Mouse (Mus musculus): ENCODE data around the gene Shroom2. TPM values are rescaled to one million over a fixed set of nuclear protein-coding genes. Genes with fewer than 3 reads are reported as not detected.
"Not testable (repeated sequence)": the region's sequence is repeated elsewhere in the genome, so short reads cannot be mapped to it uniquely, and the experiment has no call there.

Shroom2 gene
- polyA plus RNA-seq, 1 experiment from 2014 or later, result 13.7 TPM

GRCm38 (mm10) chrX:152735283-152735682 lies 34.0 kb downstream of the Shroom2 start:
- H3K4me2 ChIP-seq (ENCODE audit: low read depth), result no peak overlapping the region
- H3K4me1 ChIP-seq (ENCODE audit: control insufficient read depth, insufficient read depth, low read length), result no peaks in the 10 kb centered on the region
- no peak for ATAC-seq (ENCODE audit: insufficient read depth, low FRiP score, low TSS enrichment)
- H3K27me3 ChIP-seq (ENCODE audit: control insufficient read depth, insufficient read depth, low read length), result peaks cover 3% of the 10 kb centered on the region; the same call in 1 of the 2 replicates
- H3K4me3 ChIP-seq (ENCODE audit: low read depth, low read length), result no peak overlapping the region
- no peak overlapping the region for H3K27ac ChIP-seq (ENCODE audit: low read depth, low read length)
- H3K9ac ChIP-seq (ENCODE audit: low read length), result no peak overlapping the region
- no peak for DNase-seq (ENCODE audit: low spot score)
- H3K36me3 ChIP-seq (ENCODE audit: control insufficient read depth, insufficient read depth, low read length), result no peaks in the 10 kb centered on the region
- no peaks in the 10 kb centered on the region for H3K9me3 ChIP-seq (ENCODE audit: control insufficient read depth, low read length)

- Histone ChIP-seq H3K4me3 (ENCODE audit: low read depth, low read length) (no peak overlapping the region), H3K9me3 (ENCODE audit: control insufficient read depth, low read length) (no peaks in the 10 kb centered on the region), H3K27ac (ENCODE audit: low read depth, low read length) (no peak overlapping the region), H3K4me1 (ENCODE audit: control insufficient read depth, insufficient read depth, low read length) (no peaks in the 10 kb centered on the region), H3K4me2 (ENCODE audit: low read depth) (no peak overlapping the region), H3K9ac (ENCODE audit: low read length) (no peak overlapping the region), H3K27me3 (ENCODE audit: control insufficient read depth, insufficient read depth, low read length) (no peaks in the 10 kb centered on the region), H3K36me3 (ENCODE audit: control insufficient read depth, insufficient read depth, low read length) (no peaks in the 10 kb centered on the region)
- DNase-seq (ENCODE audit: low spot score) (no peak), ATAC-seq (ENCODE audit: insufficient read depth, low FRiP score, low TSS enrichment) (no peak)
These were observed 52.6 kb downstream of the Shroom2 start for GRCm38 (mm10) chrX:152716693-152717092.

GRCm38 (mm10) chrX:152710715-152711114 lies 58.5 kb downstream of the Shroom2 start:
- 58% methylated on average over 2 of the region's 2 CpGs for WGBS
- DNase-seq (ENCODE audit: low spot score); H3K9ac ChIP-seq (ENCODE audit: low read length); H3K9me3 ChIP-seq (ENCODE audit: control insufficient read depth, low read length); H3K27me3 ChIP-seq (ENCODE audit: control insufficient read depth, insufficient read depth, low read length); H3K4me2 ChIP-seq (ENCODE audit: low read depth); H3K4me3 ChIP-seq (ENCODE audit: low read depth, low read length); ATAC-seq (ENCODE audit: insufficient read depth, low FRiP score, low TSS enrichment); H3K4me1 ChIP-seq (ENCODE audit: control insufficient read depth, insufficient read depth, low read length); H3K27ac ChIP-seq (ENCODE audit: low read depth, low read length); H3K36me3 ChIP-seq (ENCODE audit: control insufficient read depth, insufficient read depth, low read length): not testable (repeated sequence)

GRCm38 (mm10) chrX:152708359-152708758 lies 60.9 kb downstream of the Shroom2 start:
- H3K9ac ChIP-seq (ENCODE audit: low read length), result no peak overlapping the region
- no peak overlapping the region for H3K27ac ChIP-seq (ENCODE audit: low read depth, low read length)
- no peaks in the 10 kb centered on the region for H3K9me3 ChIP-seq (ENCODE audit: control insufficient read depth, low read length)
- no peak overlapping the region for H3K4me3 ChIP-seq (ENCODE audit: low read depth, low read length)
- WGBS, result 51% methylated on average over 4 of the region's 4 CpGs
- H3K36me3 ChIP-seq (ENCODE audit: control insufficient read depth, insufficient read depth, low read length), result no peaks in the 10 kb centered on the region
- ATAC-seq (ENCODE audit: insufficient read depth, low FRiP score, low TSS enrichment), result no peak
- H3K4me1 ChIP-seq (ENCODE audit: control insufficient read depth, insufficient read depth, low read length), result no peaks in the 10 kb centered on the region
- no peak for DNase-seq (ENCODE audit: low spot score)
- no peaks in the 10 kb centered on the region for H3K27me3 ChIP-seq (ENCODE audit: control insufficient read depth, insufficient read depth, low read length)
- H3K4me2 ChIP-seq (ENCODE audit: low read depth), result no peak overlapping the region

GRCm38 (mm10) chrX:152705397-152705796 lies 63.9 kb downstream of the Shroom2 start:
- DNase-seq (ENCODE audit: low spot score) (no peak), ATAC-seq (ENCODE audit: insufficient read depth, low FRiP score, low TSS enrichment) (no peak)
- Histone ChIP-seq H3K4me2 (ENCODE audit: low read depth) (no peak overlapping the region), H3K9me3 (ENCODE audit: control insufficient read depth, low read length) (no peaks in the 10 kb centered on the region), H3K27me3 (ENCODE audit: control insufficient read depth, insufficient read depth, low read length) (0 out of 2 replicates have a peak, but pooled peaks cover 3% of the 10 kb centered on the region), H3K4me1 (ENCODE audit: control insufficient read depth, insufficient read depth, low read length) (no peaks in the 10 kb centered on the region), H3K36me3 (ENCODE audit: control insufficient read depth, insufficient read depth, low read length) (no peaks in the 10 kb centered on the region), H3K27ac (ENCODE audit: low read depth, low read length) (no peak overlapping the region), H3K4me3 (ENCODE audit: low read depth, low read length) (no peak overlapping the region), H3K9ac (ENCODE audit: low read length) (no peak overlapping the region)
- 13% methylated on average over 3 of the region's 3 CpGs for WGBS

- 62% methylated on average over 1 of the region's 1 CpGs for WGBS
- no peak for DNase-seq (ENCODE audit: low spot score)
- no peaks in the 10 kb centered on the region for H3K36me3 ChIP-seq (ENCODE audit: control insufficient read depth, insufficient read depth, low read length)
- H3K9ac ChIP-seq (ENCODE audit: low read length), result no peak overlapping the region
- H3K4me2 ChIP-seq (ENCODE audit: low read depth), result no peak overlapping the region
- no peak overlapping the region for H3K27ac ChIP-seq (ENCODE audit: low read depth, low read length)
- peaks cover 3% of the 10 kb centered on the region; the same call in 1 of the 2 replicates for H3K27me3 ChIP-seq (ENCODE audit: control insufficient read depth, insufficient read depth, low read length)
- no peaks in the 10 kb centered on the region for H3K9me3 ChIP-seq (ENCODE audit: control insufficient read depth, low read length)
- ATAC-seq (ENCODE audit: insufficient read depth, low FRiP score, low TSS enrichment), result no peak
- H3K4me3 ChIP-seq (ENCODE audit: low read depth, low read length), result no peak overlapping the region
- H3K4me1 ChIP-seq (ENCODE audit: control insufficient read depth, insufficient read depth, low read length), result no peaks in the 10 kb centered on the region
These were observed 65.6 kb downstream of the Shroom2 start for GRCm38 (mm10) chrX:152703624-152704023.

GRCm38 (mm10) chrX:152701679-152702078 lies 67.6 kb downstream of the Shroom2 start:
- DNase-seq (ENCODE audit: low spot score) (no peak), ATAC-seq (ENCODE audit: insufficient read depth, low FRiP score, low TSS enrichment) (no peak)
- Histone ChIP-seq H3K4me3 (ENCODE audit: low read depth, low read length) (no peak overlapping the region), H3K9me3 (ENCODE audit: control insufficient read depth, low read length) (no peaks in the 10 kb centered on the region), H3K27ac (ENCODE audit: low read depth, low read length) (no peak overlapping the region), H3K4me2 (ENCODE audit: low read depth) (no peak overlapping the region), H3K4me1 (ENCODE audit: control insufficient read depth, insufficient read depth, low read length) (no peaks in the 10 kb centered on the region), H3K27me3 (ENCODE audit: control insufficient read depth, insufficient read depth, low read length) (peaks cover 3% of the 10 kb centered on the region; the same call in 1 of the 2 replicates), H3K9ac (ENCODE audit: low read length) (no peak overlapping the region), H3K36me3 (ENCODE audit: control insufficient read depth, insufficient read depth, low read length) (no peaks in the 10 kb centered on the region)
- 75% methylated on average over 3 of the region's 3 CpGs for WGBS

GRCm38 (mm10) chrX:152690788-152691291 lies 78.4 kb downstream of the Shroom2 start:
- ATAC-seq (ENCODE audit: insufficient read depth, low FRiP score, low TSS enrichment), result no peak; the same call in 1 of the 2 replicates
- no peak for DNase-seq (ENCODE audit: low spot score)
- Histone ChIP-seq H3K9me3 (ENCODE audit: control insufficient read depth, low read length) (no peaks in the 10 kb centered on the region), H3K9ac (ENCODE audit: low read length) (no peak overlapping the region), H3K27me3 (ENCODE audit: control insufficient read depth, insufficient read depth, low read length) (0 out of 2 replicates have a peak, but pooled peaks cover 2% of the 10 kb centered on the region), H3K4me1 (ENCODE audit: control insufficient read depth, insufficient read depth, low read length) (no peaks in the 10 kb centered on the region), H3K4me2 (ENCODE audit: low read depth) (no peak overlapping the region), H3K27ac (ENCODE audit: low read depth, low read length) (no peak overlapping the region), H3K4me3 (ENCODE audit: low read depth, low read length) (no peak overlapping the region), H3K36me3 (ENCODE audit: control insufficient read depth, insufficient read depth, low read length) (no peaks in the 10 kb centered on the region)
- 40% methylated on average over 2 of the region's 2 CpGs for WGBS

- no peaks in the 10 kb centered on the region for H3K4me1 ChIP-seq (ENCODE audit: control insufficient read depth, insufficient read depth, low read length)
- no peak overlapping the region for H3K27ac ChIP-seq (ENCODE audit: low read depth, low read length)
- 82% methylated on average over 2 of the region's 2 CpGs for WGBS
- H3K9ac ChIP-seq (ENCODE audit: low read length), result no peak overlapping the region
- no peaks in the 10 kb centered on the region for H3K27me3 ChIP-seq (ENCODE audit: control insufficient read depth, insufficient read depth, low read length)
- H3K9me3 ChIP-seq (ENCODE audit: control insufficient read depth, low read length), result no peaks in the 10 kb centered on the region
- no peak for DNase-seq (ENCODE audit: low spot score)
- no peak for ATAC-seq (ENCODE audit: insufficient read depth, low FRiP score, low TSS enrichment)
- H3K36me3 ChIP-seq (ENCODE audit: control insufficient read depth, insufficient read depth, low read length), result no peaks in the 10 kb centered on the region
- H3K4me2 ChIP-seq (ENCODE audit: low read depth), result no peak overlapping the region
- H3K4me3 ChIP-seq (ENCODE audit: low read depth, low read length), result no peak overlapping the region
These were observed 90.0 kb downstream of the Shroom2 start for GRCm38 (mm10) chrX:152679190-152679814.

Measured in neural tube, embryonic 11.5 days (tissue).